Mouse (Mus musculus) kidney, embryonic 16.5 days (tissue): Measurements from ENCODE around the gene Gnas. TPM values are rescaled to one million over a fixed set of nuclear protein-coding genes. Genes with fewer than 3 reads are reported as not detected.
A peak's percentile ranks its signal among the peaks of the same experiment; 100 is the strongest.

Experiments
- ATAC-seq: fragments of 200-750 bp; cut with Nextera tagmentation; 2 replicates; pipeline ENCODE4 v1.8.0; 2017; ENCODE audit warnings: moderate TSS enrichment; ENCODE audit not compliant: low FRiP score, low TSS enrichment
- H3K27ac ChIP-seq: fragments of 300-500 bp; sonication (generic); 2 replicates; pipeline ENCODE4 v1.5.1; 2014; ENCODE audit warnings: low read length
- H3K27me3 ChIP-seq: fragments of 300-500 bp; sonication (generic); 2 replicates; pipeline ENCODE4 v1.6.1; 2014; ENCODE audit warnings: low read length, control low read depth, mixed read lengths; ENCODE audit not compliant: insufficient read depth
- H3K36me3 ChIP-seq: fragments of 300-500 bp; sonication (generic); 2 replicates; pipeline ENCODE4 v1.6.1; 2014; ENCODE audit warnings: low read length, control low read depth, mixed read lengths; ENCODE audit not compliant: insufficient read depth
- H3K4me1 ChIP-seq: fragments of 300-500 bp; sonication (generic); 2 replicates; pipeline ENCODE4 v1.6.1; 2014; ENCODE audit warnings: low read length, control low read depth, mixed read lengths; ENCODE audit not compliant: insufficient read depth
- H3K4me2 ChIP-seq: fragments of 300-500 bp; sonication (generic); replicated peaks from 2 replicates; pipeline ENCODE4 v1.6.1; 2014; ENCODE audit warnings: low read depth, low read length
- H3K4me3 ChIP-seq: fragments of 300-500 bp; sonication (generic); 2 replicates; pipeline ENCODE4 v1.5.1; 2014; ENCODE audit warnings: mild to moderate bottlenecking, low read length
- H3K9ac ChIP-seq: fragments of 300-500 bp; sonication (generic); replicated peaks from 2 replicates; pipeline ENCODE4 v1.6.1; 2014; ENCODE audit warnings: low read length
- H3K9me3 ChIP-seq: fragments of 300-500 bp; sonication (generic); 2 replicates; pipeline ENCODE4 v1.6.1; 2016; ENCODE audit warnings: low read length, control low read depth
- WGBS: fragments of 180-500 bp; shearing (Covaris S2); extraction: QIAGEN DNeasy Blood & Tissue Kit; methylation state at CpG from one replicate; pipeline ENCODE4 v1.1.7; 2014; 5-methylcytosine and 5-hydroxymethylcytosine counted together
- polyA plus RNA-seq: library from polyadenylated mRNA; unstranded; fragments of >200 nt; fragmentation: Nextera tagmentation; extraction: Ambion mirVana; gene quantifications from 2 replicates; pipeline ENCODE4 v1.2.1, GENCODE M21; 2015

Gnas gene
- polyA plus RNA-seq, 1 experiment from 2014 or later = 1,325 TPM

DNA sequence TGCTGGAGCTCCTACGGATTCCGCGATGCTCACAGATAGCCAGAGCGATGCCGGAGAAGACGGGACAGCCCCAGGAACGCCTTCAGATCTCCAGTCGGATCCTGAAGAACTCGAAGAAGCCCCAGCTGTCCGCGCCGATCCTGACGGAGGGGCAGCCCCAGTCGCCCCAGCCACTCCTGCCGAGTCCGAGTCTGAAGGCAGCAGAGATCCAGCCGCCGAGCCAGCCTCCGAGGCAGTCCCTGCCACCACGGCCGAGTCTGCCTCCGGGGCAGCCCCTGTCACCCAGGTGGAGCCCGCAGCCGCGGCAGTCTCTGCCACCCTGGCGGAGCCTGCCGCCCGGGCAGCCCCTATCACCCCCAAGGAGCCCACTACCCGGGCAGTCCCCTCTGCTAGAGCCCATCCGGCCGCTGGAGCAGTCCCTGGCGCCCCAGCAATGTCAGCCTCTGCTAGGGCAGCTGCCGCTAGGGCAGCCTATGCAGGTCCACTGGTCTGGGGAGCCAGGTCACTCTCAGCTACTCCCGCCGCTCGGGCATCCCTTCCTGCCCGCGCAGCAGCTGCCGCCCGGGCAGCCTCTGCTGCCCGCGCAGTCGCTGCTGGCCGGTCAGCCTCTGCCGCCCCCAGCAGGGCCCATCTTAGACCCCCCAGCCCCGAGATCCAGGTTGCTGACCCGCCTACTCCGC, 15.1 kb downstream of the Gnas start:
- Histone ChIP-seq H3K4me1 (peaks cover 13% of the 10 kb centered on the region), H3K27me3 (peaks cover 37% of the 10 kb centered on the region), H3K27ac (no peak overlapping the region), H3K36me3 (peaks cover 11% of the 10 kb centered on the region), H3K4me3 (peak overlapping the region; percentile 41), H3K4me2 (peak overlapping the region; percentile 62), H3K9ac (peak overlapping the region; percentile 17; the same call in 1 of the 2 replicates), H3K9me3 (peaks cover 69% of the 10 kb centered on the region)
- WGBS = 53% methylated on average over 45 of the region's 48 CpGs
- no peak for ATAC-seq

DNA sequence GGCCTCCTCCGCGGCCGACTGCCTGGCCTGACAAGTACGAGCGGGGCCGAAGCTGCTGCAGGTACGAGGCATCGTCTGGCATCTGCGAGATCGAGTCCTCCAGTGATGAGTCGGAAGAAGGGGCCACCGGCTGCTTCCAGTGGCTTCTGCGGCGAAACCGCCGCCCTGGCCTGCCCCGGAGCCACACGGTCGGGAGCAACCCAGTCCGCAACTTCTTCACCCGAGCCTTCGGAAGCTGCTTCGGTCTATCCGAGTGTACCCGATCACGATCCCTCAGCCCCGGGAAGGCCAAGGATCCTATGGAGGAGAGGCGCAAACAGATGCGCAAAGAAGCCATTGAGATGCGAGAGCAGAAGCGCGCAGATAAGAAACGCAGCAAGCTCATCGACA, 15.6 kb downstream of the Gnas start:
- peaks cover 37% of the 10 kb centered on the region for H3K27me3 ChIP-seq
- peaks cover 11% of the 10 kb centered on the region for H3K36me3 ChIP-seq
- peak overlapping the region; percentile 41 for H3K4me3 ChIP-seq
- peak overlapping the region; percentile 62 for H3K4me2 ChIP-seq
- peaks cover 65% of the 10 kb centered on the region for H3K9me3 ChIP-seq
- WGBS = 51% methylated on average over 34 of the region's 34 CpGs
- H3K27ac ChIP-seq = no peak overlapping the region
- peaks cover 13% of the 10 kb centered on the region for H3K4me1 ChIP-seq
- no peak for ATAC-seq
- H3K9ac ChIP-seq = peak overlapping the region; percentile 17; the same call in 1 of the 2 replicates

DNA sequence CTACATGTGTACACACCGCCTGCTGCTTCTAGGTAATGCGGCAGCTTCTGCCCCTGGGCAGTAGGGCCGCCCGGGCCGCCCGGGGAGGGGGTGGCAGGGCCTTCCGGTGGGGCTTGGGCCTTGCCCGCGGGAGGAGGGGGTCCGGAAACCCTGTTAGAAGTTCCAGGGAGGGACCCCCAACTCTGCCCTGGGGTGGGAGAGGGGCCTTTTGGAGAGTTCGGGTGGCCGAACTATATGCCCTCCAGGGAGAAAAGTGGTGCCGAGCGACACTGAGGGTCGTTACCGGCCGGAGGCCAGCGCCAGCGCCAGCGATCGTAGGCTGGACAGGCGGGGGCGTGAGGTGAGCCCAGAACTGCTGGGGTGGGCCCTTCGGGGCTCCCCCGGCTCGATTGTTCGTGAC, 16.1 kb downstream of the Gnas start:
- Histone ChIP-seq H3K27ac (no peak overlapping the region), H3K9ac (0 out of 2 replicates have a peak overlapping the region, but pooled peaks have one; percentile 16), H3K27me3 (peaks cover 37% of the 10 kb centered on the region), H3K4me3 (peak overlapping the region; percentile 41), H3K36me3 (peaks cover 11% of the 10 kb centered on the region), H3K4me2 (peak overlapping the region; percentile 62), H3K9me3 (peaks cover 61% of the 10 kb centered on the region), H3K4me1 (peaks cover 13% of the 10 kb centered on the region)
- no peak for ATAC-seq
- WGBS = 49% methylated on average over 26 of the region's 27 CpGs

DNA sequence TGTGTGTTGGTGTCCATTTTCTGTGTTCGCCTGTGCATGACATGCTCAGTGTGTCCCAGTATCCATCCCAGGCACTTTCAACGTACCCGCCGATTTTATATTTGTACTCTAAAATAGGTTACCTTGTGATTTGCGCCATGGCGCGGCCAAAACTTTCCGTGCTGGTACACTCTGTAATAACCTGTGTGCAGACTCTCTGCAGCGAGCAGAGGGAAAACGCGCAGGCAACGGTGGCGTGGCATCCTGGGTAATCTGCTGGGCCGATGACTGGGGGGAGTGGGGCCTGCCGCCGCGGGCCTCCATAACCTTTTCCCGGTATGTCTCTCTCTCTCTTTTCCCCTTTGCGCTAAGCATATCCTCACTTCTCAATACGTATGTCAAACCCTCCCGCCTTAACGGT, 16.5 kb downstream of the Gnas start:
- Histone ChIP-seq H3K9me3 (peaks cover 56% of the 10 kb centered on the region), H3K27me3 (peaks cover 37% of the 10 kb centered on the region), H3K9ac (0 out of 2 replicates have a peak overlapping the region, but pooled peaks have one; percentile 16), H3K27ac (no peak overlapping the region), H3K4me3 (peak overlapping the region; percentile 41), H3K4me2 (peak overlapping the region; percentile 62), H3K36me3 (peaks cover 11% of the 10 kb centered on the region), H3K4me1 (peaks cover 13% of the 10 kb centered on the region)
- WGBS = 45% methylated on average over 22 of the region's 22 CpGs
- ATAC-seq = no peak

DNA sequence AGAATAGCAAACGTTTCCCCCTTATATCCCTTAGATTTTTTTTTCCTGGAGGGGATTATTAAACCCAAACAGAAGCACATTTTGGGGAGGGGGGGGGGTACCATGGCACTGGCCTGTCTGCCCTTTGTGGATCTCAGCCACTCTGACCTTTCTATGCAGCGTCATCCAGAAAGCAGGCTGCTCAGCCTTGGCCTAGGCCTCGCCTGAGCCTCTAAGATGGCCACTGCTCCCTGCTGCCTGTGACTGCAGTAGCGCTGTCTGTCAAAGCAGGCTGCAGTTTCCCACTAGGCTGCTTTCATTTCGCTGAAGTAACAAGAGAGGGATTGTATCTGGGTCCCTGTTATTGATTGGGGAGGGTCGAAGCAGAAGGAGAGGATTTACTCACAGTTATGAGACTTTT, 18.4 kb downstream of the Gnas start:
- Histone ChIP-seq H3K4me1 (peaks cover 13% of the 10 kb centered on the region), H3K9ac (no peak overlapping the region), H3K36me3 (peaks cover 11% of the 10 kb centered on the region), H3K4me3 (no peak overlapping the region), H3K27ac (no peak overlapping the region), H3K9me3 (peaks cover 38% of the 10 kb centered on the region), H3K27me3 (peaks cover 34% of the 10 kb centered on the region), H3K4me2 (no peak overlapping the region)
- no peak for ATAC-seq
- WGBS = 62% methylated on average over 6 of the region's 6 CpGs

DNA sequence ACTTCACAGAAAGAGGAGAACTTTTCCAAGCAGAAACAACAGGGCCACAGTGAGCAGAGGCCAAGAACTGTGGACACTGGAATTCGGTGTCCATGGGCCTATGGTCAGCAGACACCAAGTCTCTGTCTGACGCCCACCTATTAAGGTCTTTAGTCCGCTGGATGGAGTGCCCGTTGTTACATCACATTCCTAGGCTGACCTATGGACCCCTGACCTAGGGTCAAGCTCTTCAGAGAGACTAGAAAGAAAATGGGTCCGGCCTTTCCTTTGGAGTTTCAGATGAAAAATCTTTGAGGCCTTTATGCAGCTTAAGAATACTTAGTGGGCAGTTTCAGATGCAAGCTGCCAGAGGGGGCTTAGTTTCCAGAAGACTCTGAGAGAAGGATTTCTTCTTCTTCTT, 21.5 kb downstream of the Gnas start:
- Histone ChIP-seq H3K27ac (no peak overlapping the region), H3K4me1 (no peaks in the 10 kb centered on the region), H3K36me3 (no peaks in the 10 kb centered on the region; the same call in 1 of the 2 replicates), H3K27me3 (0 out of 2 replicates have a peak, but pooled peaks cover 6% of the 10 kb centered on the region), H3K4me2 (no peak overlapping the region), H3K9ac (no peak overlapping the region), H3K9me3 (peaks cover 7% of the 10 kb centered on the region), H3K4me3 (no peak overlapping the region)
- no peak for ATAC-seq
- 22% methylated on average over 5 of the region's 5 CpGs for WGBS

DNA sequence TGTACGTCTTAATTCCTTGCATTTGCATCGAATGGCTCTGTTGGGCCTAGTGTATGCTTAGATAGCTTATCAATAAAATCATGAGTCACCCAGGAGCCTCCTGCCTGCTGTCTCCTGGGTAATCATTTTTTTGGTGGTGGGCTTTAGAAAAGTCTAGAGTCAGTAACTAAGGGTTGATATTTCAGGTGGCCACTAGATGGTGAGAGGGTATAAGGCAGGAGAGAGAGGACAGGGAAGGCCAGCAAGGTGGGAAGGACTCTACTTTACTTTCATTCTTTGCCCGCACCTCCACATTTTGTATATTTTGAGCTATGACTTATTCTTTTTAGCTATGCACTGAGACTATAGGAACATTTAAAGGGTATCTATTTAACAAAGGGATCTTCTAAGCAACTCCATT, 23.8 kb downstream of the Gnas start:
- no peak for ATAC-seq
- WGBS = 81% methylated on average over 3 of the region's 3 CpGs
- Histone ChIP-seq H3K27ac (no peak overlapping the region), H3K4me3 (no peak overlapping the region), H3K9me3 (no peaks in the 10 kb centered on the region), H3K4me1 (0 out of 2 replicates have a peak, but pooled peaks cover 6% of the 10 kb centered on the region), H3K4me2 (no peak overlapping the region), H3K36me3 (no peaks in the 10 kb centered on the region), H3K9ac (no peak overlapping the region), H3K27me3 (no peaks in the 10 kb centered on the region)

DNA sequence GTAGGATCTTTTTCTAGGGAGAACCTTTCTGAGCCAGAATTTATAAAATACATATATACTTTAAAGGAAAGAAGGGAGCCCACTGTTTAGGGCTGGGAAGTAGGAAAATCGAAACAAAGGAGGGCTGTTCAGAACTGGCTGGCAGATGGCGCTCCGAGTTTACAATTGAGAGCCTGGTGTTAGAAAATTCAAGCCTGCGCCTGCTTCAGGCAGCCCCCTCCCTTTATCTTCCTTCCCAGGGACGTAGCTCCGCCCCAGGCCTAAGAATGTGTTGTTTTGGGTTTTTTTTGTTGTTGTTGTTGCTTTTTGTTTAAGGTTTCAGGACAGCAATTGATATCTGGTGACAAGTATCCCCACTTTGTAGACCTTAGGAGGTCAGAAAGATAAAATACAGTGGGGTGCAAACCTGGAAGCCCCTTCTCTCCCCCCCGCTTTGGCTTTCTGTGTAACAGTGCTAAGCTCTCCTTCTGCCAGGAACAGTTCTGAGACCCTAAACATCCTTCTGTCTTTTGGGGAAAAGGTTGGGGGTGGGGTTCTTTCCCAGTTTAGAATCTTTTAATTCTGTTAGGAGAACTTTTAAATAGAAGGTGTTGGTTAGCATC, 26.9 kb downstream of the Gnas start:
- Histone ChIP-seq H3K36me3 (no peaks in the 10 kb centered on the region), H3K27ac (no peak overlapping the region), H3K4me2 (no peak overlapping the region), H3K27me3 (no peaks in the 10 kb centered on the region), H3K9me3 (no peaks in the 10 kb centered on the region), H3K4me1 (0 out of 2 replicates have a peak, but pooled peaks cover 6% of the 10 kb centered on the region), H3K4me3 (no peak overlapping the region), H3K9ac (no peak overlapping the region)
- WGBS = 14% methylated on average over 7 of the region's 7 CpGs
- peak; percentile 66; the same call in 1 of the 2 replicates for ATAC-seq

DNA sequence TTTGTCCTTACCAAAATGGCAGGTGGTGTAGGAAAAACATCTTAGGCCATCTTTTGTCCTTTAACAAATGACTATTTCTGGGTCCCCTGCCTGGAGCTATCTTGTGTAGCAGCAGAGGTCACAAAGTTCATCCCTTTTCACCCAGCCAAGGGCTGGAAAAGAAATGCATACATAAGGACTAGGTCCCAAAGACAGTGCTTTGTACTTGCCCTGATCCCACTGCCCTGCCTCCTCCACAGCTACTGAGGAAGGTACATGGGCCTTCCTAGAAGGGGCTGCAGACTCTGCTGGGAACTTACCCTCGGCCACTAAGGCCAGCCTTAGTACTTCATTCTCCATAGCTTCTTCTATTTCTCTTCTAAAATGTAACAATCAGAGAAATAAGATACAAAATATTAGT, 27.5 kb downstream of the Gnas start:
- Histone ChIP-seq H3K9me3 (no peaks in the 10 kb centered on the region), H3K27me3 (no peaks in the 10 kb centered on the region), H3K4me1 (0 out of 2 replicates have a peak, but pooled peaks cover 6% of the 10 kb centered on the region), H3K27ac (no peak overlapping the region), H3K4me2 (no peak overlapping the region), H3K9ac (no peak overlapping the region), H3K4me3 (no peak overlapping the region), H3K36me3 (no peaks in the 10 kb centered on the region)
- no peak; the same call in 1 of the 2 replicates for ATAC-seq
- WGBS = 66% methylated on average over 1 of the region's 1 CpGs

DNA sequence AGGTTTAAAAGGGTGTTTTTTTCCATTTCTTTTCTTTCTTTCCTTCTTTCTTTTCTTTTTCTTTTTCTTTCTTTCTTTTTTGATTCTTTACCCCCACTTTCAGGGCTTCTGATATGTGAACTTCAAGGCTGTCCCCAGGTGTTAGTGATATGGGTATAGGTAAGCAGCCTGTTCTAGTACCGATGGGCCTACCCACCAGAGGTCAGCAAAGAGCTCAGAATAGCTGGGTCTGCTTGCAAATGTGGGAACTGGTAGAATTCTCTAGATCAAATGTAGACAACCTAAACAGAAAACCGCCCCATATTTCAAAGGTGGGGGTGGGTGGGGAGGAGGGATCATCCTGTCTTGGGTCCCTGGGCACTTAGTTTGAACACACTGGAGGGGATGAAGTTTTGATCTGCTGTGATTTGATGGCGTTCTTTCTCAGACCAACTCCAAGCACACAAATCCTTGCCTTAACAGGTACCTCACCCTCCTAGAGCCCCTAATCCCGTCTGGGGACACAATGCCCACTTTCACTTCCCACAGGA, 28.1 kb downstream of the Gnas start:
- peak; percentile 75 for ATAC-seq
- Histone ChIP-seq H3K9ac (no peak overlapping the region), H3K36me3 (no peaks in the 10 kb centered on the region), H3K27ac (no peak overlapping the region), H3K4me1 (peaks cover 8% of the 10 kb centered on the region; the same call in 1 of the 2 replicates), H3K4me2 (no peak overlapping the region), H3K27me3 (no peaks in the 10 kb centered on the region), H3K9me3 (no peaks in the 10 kb centered on the region), H3K4me3 (no peak overlapping the region)
- WGBS = 38% methylated on average over 4 of the region's 4 CpGs
